Mouse (Mus musculus) testis, postnatal 14 days (tissue): ENCODE results near the gene Hist1h2bl.
"Not testable (repeated sequence)": the region's sequence is repeated elsewhere in the genome, so short reads cannot be mapped to it uniquely, and the experiment has no call there.

Experiments
- DNase-seq: peaks from one replicate; pipeline ENCODE4 v3.0.0; 2021; ENCODE audit warnings: low spot score

The Hist1h2bl gene

GRCm38 (mm10) chr13:21715864-21716539 is at the start of gene Hist1h2bl, which contains the start of gene Hist1h2ai:
Gene Hist1h2bl, minus strand, starts transcription at chr13:21716143.
Gene Hist1h2ai, plus strand, starts transcription at chr13:21716422.
- DNase-seq, result peak; percentile 90

GRCm38 (mm10) chr13:21755707-21756106 is 39.8 kb upstream of the Hist1h2bl start:
- no peak for DNase-seq

GRCm38 (mm10) chr13:21754294-21755001 is 38.5 kb upstream of the Hist1h2bl start:
- not testable (repeated sequence) for DNase-seq

DNA sequence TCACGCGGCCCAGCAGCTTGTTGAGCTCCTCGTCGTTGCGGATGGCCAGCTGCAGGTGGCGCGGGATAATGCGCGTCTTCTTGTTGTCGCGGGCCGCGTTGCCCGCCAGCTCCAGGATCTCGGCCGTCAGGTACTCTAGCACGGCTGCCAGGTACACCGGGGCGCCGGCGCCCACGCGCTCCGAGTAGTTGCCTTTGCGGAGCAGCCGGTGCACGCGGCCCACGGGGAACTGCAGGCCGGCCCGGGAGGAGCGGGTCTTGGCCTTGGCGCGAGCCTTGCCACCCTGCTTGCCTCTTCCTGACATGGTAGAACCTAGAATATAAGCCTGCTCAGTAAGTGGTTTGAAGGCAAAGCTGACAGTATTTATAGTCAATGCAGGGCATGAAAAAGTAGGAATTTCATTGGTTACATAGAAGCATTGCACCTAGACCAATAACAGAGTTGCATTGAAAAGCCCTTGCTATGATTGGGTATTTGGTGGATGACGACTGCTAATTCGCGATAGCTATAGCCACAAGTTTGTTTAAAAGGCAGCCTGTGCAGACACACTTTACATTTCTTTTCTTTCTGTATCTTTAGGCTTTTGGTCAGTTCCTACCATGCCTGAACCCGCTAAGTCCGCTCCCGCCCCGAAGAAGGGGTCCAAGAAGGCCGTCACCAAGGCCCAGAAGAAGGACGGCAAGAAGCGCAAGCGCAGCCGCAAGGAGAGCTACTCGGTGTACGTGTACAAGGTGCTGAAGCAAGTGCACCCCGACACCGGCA is 37.8 kb upstream of the Hist1h2bl start, which contains the start of the genes Hist1h2ak and Hist1h2bn:
Hist1h2ak (minus strand) TSS at position 304 of the 762 bp plus-strand sequence.
Hist1h2bn (plus strand) TSS at position 600 of the 762 bp plus-strand sequence.
- peak; percentile 85 for DNase-seq

- no peak for DNase-seq
Observed at GRCm38 (mm10) chr13:21753051-21753523, 37.1 kb upstream of the Hist1h2bl start.

GRCm38 (mm10) chr13:21752356-21752755 is 36.4 kb upstream of the Hist1h2bl start:
- DNase-seq, result no peak

DNA sequence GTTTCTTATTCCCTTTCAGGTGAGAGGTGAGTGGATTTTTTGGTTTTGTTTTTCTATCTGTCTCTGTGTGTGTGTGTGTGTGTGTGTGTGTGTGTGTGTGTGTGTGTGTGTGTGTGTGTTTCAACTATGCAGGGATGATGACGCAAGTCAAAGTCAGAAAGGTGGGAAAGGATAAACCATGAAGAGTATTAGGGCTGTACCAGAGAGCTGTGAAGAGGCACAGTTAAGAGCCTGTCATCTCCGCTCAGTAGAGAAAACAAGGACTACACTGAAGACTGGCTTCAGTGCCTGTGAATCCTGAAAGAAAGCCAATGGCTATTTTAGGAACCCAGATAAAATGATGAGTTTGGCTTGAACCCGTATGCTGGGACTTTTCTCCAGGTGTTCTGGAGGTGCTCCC is 35.9 kb upstream of the Hist1h2bl start:
- DNase-seq, result no peak

DNA sequence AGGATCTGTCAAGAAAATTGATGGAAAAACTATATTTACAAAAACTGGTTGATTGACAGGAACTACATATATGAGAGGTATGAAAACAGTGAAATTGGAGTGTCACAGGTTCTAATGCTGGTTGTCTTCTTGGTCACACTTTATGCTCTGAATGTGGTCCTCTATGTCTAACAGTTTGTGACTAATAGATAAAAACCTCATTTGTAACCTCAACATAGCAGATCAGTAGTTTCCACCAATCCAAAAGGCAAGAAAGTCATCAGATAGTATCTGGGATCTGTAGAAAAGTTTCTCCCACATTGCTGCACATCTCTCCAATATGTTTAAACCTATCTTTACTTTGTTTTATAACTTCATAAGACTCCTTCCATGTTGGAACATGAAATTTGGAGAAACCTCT is 35.5 kb upstream of the Hist1h2bl start:
- no peak for DNase-seq

GRCm38 (mm10) chr13:21750159-21751017 is 34.4 kb upstream of the Hist1h2bl start, which contains the start of gene Hist1h4k:
Gene Hist1h4k, minus strand, starts transcription at chr13:21750505.
- peak; percentile 98 for DNase-seq

DNA sequence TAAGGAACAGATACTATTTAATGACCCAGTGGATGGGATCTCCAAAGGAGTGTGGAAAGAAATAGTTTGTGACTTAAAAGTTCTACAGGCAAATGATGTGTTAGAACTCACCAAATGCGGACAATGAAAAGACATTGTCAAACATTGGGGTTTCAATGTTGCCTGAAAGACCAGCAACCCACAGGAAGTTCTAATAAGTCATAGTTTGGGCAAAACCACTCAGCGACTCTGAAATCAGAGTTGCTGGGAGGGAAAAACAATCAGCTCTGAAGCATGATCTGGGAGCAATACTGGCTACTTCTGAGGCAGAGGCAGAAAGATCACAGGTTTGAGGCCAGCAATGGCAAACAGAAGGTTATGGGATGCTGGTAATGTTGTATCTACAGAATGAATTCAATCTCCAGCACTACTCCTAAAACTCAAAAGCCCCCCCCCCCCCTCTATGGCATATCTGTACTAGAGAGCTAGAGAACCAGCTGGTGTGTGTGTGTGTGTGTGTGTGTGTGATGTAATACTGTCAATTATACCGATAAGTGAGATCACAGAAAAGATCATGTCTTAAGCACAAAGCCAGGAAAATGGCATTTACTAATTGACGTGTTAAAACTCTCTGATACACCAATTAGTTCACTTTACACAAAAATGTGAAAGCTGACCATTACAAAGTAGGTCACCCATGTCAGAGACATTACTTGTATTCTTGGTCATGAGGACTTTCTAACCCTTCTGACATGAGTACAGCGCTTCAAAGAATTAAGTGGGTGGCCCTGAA is 33.6 kb upstream of the Hist1h2bl start:
- DNase-seq, result no peak

DNA sequence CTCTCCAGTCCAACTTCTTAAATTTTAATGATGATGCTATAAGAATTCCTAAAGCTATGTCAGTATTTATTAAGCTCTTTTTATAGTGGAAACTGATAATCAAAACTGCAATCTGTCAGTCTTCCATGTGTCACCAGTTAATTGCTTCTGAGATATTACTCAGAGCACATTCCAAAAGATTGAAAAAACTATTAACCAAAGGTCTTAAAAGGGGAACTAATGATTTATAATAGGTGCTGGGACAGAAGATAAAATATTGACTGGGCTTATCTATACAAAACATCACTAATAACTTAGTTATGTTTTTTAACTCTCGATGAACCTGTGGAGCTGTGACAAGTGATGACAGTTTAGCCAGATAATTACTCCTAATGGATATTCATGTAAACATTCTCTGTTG is 29.1 kb upstream of the Hist1h2bl start:
- DNase-seq, result no peak

GRCm38 (mm10) chr13:21734906-21735767 is 19.2 kb upstream of the Hist1h2bl start, which contains the start of gene Hist1h4j:
Gene Hist1h4j, plus strand, starts transcription at chr13:21735064.
- peak; percentile 91 for DNase-seq

DNA sequence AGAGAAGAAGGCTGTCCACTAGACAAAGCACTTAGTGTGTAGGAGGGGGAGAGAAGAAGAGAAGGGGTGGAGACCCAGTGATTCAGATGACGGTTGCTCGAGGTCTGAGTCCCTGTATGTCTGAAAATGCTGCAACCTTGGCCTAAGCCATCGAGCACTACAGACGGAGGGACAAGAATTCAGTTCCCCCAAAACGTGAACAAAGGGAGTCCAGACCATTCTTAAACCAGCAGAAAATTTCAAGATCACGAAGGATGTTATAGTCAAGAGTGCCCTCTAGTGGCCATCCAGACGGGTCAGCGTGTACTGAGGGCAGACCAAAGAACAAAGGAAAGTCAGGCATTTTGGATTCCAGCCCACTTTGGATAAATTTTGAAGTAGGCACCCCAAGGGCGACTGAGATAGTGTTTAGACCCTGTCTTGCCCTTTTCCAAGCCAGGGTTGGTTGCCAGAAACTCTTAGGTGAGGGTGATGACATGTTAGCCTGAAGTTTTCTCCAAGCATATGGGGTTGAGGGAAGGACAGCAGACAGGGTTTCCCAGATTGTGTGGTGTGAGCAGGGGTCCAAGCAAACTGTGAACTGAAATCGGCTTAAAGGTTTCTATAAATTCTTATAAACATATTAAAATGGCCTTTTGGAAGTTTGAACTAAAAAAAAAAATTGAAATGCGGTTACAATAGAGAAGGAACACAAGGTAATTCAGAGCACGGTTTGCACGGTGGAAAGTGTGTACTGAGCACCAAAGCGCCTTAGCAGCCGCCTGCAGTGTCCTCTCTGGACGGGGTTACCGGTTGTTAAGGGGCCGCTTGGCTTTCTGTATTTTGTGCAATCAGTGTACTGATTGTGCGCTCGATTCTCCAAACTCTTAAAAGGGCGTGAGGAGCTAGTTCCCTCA is 18.3 kb upstream of the Hist1h2bl start:
- DNase-seq, result peak; percentile 79

DNA sequence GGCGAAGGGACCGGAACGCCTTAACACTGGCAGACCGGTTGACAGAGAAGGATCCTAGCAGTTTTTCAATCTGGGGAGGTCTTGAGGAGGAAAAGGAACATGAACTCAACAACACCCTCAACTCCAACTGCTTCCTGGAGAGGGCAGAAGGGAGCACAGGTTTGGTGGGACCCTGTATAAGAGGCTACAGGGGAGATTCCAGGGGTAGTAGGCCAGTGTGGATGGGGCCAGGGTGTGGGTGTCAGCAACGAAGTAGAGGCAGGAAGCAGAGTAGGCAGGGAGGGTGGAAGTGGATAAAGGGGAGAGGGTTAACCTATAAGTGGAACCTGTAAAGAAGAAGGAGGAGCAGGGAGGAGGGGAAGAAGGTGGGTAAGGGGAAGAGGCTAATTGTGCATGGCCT is 17.5 kb upstream of the Hist1h2bl start:
- no peak for DNase-seq

GRCm38 (mm10) chr13:21729544-21729943 is 13.6 kb upstream of the Hist1h2bl start:
- no peak for DNase-seq

DNA sequence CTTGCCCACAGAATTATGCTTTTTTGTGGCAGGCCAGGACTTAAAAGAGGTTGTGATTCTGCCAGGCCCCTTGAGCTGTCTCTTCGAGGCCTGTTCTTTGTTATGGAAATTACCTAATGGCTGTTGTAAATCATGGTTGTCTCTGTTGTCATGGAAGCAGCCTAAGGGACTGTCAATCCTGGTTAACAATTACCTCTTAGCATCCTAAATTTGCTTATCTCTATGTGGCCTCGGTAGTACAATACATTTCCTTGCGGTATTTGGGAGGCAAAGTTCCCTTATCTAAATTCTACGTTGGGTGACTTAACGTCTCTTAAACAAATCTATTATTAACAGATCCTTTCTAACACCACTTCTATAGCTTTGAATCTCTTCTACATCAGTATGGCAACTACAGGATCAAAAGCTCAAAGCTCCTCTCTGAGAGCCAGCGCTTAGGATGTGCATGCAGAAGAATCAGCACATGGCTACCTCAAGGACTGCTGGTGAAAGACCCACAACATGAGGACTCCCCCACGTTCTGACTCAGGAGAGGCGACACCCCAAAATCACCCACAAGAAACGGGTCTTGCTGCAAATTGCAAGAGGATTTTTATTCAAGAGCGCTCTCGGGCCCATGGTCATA is 12.1 kb upstream of the Hist1h2bl start:
- DNase-seq, result no peak

DNA sequence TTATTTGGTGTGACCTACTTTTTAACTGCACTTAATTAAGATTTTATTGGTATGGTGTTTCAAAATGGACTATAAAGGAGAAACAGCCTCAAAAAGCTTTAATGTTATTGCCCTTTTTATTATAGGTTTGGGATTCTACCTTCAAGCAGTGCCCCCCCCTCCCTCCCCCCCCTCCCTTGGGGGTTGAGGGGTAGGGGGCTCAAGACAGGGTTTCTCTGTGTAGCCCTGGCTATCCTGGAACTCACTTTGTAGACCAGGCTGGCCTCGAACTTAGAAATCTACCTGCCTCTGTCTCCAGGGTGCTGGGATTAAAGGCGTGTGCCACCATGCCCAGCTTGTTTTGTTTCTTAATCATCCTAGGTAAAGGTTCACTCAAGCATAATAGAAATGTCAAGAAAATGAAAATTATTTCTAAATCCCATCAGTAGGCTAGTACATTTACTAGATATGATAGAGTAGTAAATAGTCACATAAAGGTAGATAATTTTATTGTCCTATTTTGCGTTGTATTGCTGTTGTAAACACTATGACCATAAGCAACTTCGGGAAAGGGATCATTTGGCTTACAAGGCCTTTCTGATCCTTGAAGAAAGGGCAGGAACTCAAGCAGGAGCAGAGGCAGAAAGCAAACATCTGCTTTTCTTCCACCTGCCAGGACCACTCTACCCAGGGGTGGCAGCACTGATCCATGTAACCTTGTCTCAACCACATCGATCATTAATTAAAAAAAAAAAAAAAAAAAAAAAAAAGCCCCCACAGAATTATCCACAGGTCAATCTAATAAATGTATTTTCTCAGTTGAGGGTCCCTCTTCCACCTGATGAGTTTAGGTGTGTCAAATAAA is 7.3 kb upstream of the Hist1h2bl start:
- no peak for DNase-seq
